Mouse (Mus musculus) layer of hippocampus, adult 8-10 months (tissue): Measurements from ENCODE around the gene Myg1. TPM values are rescaled to one million over a fixed set of nuclear protein-coding genes. Genes with fewer than 3 reads are reported as not detected.
"Not testable (repeated sequence)": the region's sequence is repeated elsewhere in the genome, so short reads cannot be mapped to it uniquely, and the experiment has no call there.

Experiments
- DNase-seq, 2 experiments: peaks; one replicate each; pipeline ENCODE4 v3.0.0; 2022; ENCODE audit warnings: low spot score in 2 of 2
- total RNA-seq, 4 experiments: library from RNA; stranded (reverse); gene quantifications; 2 replicates each; pipeline ENCODE4 v1.2.4; 2022

The Myg1 gene
- total RNA-seq: 10 to 100 TPM; 66.5 to 76.4 (median 71.6) TPM

DNA sequence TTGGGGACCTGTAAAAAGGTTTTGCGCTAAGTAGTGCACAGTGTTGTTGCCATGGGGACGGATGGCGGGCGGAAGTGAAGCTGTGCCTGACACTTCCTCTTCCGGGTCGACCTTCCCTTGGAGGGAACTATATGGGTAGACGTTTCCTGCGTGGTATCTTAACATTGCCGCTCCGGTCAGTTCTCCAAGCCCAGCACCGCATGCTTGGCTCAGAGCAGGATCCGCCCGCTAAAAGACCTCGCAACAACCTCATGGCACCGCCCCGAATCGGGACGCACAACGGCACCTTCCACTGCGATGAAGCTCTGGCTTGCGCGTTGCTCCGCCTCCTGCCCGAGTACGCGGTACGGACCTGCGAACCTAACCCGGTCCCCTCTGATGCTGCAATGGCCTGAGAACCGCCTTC is at the start of gene Myg1:
TSS of gene Myg1 (plus strand) at position 100 of the 406 bp plus-strand sequence.
- peak; percentile 77 to 85 for DNase-seq

DNA sequence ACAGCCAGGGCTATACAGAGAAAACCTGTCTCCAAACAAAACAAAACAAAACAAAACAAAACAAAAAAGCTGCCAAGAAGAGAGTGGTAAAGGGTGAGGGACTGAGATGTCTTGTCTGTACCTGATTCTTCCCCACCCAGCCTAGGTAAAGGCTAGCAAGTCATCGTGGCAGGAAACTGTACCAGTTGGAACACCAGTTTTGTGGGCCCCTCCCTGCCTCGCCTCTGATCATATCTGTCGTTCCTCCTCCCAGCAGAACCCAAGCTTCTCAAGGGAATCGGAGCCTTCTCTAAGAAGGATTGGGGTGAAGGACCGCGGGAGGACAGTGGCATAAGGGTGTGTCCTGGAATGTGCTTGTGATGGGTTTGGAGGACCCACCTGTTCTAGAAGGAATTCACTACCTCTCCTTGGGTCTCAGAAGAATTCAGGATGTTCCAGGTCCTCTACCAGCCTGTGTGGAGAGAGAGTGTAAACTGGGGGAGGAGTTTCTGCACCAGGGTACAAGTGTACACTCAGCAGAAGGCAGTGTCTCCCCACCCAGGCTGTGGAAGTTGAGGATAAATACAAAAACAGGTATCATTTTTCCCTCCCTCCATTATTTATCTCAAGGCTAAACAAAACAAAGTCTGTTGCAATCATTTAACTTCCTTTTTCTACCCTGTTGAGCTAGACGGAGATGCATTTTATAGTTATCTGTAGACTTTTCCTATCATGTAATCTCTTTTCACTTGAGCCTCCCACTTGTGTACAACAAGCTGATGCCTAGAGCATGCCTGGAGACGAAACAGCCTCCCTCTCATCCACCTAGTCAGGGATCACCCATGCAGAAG is 48.8 kb upstream of the Myg1 start:
- DNase-seq: no peak

DNA sequence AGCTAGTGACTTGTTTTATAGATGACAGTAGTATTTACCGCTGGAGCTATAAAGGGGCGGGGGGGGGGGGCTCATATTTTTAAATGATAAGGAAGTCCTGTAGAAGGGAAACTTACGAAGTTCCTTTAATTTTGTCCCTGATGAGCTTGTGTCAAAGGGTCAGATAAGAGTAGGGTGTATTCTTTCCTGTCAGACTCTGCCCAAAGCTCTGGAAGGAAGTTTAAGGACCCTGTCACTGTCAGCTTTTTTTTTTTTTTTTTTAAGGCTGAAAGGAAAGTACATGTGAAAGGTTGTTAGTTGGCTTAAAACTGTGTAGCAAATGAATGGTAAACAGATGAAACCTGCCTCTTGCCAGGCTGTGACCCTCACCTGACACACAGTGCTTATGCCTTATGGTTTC is 47.9 kb upstream of the Myg1 start:
- no peak for DNase-seq

DNA sequence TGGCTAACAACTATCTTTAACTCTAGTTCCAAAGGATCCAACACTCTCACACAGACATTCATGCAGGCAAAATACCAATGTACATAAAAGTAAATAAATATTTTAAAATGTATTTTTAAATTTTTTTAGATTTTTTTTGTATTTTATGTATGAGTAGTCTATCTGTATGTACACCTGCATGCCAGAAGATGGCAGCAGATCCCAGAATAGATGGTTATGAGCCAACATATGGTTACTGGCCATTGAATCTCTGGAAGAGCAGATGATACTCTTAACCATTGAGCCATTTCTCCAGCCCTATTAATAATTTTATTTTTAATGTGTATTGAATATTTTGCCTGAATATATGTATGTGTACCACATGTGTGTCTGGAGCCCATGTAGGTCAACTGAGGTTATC is 44.1 kb upstream of the Myg1 start:
- no peak for DNase-seq

DNA sequence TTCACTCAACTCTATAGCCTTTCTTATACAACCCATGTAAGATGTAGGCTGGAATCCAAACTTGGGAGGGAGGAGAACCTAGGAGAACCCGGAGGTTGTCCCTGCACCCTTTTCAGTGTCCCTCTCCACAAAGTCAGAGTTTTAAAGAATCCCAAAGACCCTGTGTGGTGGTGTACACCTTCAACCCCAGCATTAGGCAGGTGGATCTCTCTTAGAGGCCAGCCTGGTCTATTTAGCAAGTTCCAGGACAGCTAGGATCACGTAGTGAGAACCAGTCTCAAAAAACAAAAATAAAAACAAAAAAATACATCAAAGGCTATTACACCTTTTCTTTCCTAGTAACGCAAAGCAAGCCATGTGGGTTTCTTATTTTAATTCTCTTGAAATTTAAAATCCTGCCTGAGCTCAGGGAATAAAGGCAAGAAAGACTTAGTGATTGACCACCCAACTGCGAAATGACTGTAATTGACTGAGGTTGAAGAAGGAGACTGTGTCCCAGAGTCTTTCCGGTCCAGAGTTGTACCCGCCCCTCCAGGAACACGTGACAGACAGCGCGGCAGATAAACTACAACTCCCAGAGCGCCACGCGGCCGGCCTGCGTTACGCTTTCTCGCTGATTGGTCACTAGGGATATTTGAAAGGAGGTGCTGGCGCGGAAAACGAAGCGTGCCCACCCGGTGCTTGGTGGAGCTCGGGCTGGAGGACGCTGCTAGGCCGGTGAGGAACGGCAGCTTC is 35.7 kb upstream of the Myg1 start, which contains the start of gene Espl1:
TSS of gene Espl1 (plus strand) at position 634 of the 735 bp plus-strand sequence.
- DNase-seq: peak; percentile 89 to 91

DNA sequence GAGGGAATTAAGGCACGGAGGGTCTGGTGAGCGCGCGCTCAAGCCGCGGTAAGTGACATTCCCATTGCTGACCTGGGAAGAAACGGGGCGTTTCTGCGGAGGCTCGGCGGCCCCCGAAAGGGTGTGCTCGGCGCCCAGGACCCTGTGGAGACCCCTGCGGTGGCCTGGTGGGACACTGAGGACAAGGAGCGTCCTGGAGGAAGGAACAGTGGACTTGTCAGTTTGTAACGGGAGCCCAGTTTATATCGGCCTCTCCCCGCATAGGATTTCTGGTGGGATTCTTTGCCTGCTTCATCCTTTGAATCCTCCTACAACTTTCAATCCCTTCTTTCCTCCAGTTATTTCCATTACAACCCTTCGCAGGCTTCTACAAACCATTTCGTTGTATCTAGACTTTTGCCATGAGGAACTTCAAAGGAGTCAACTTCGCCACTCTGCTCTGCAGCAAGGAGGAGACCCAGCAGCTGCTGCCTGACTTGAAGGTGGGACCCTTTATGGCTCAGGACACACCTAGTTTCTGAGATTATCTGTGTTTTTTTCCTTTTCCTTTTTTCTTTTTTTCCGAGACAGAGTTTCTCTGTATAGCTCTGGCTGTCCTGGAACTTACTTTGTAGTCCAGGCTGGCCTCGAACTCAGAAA is 35.0 kb upstream of the Myg1 start:
- DNase-seq: no peak

DNA sequence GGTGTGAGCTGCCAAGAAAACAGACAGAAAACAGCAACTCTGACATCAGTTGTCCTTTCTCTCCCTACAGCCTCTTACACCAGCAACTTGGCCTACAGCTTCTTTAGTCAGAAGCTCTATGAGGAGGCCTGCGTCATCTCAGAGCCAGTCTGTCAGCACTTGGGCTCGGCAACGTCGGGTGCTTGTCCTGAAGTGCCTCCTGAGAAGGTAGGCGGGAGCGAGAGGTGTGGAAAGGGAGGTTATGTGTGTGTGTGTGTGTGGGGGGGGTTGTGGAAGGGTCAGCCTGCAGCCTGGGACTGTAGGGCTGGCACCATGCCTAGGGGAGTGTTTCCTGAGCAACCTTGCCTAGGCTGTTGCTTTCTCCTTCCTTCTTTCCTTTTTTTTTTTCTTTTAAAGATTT is 29.0 kb upstream of the Myg1 start:
- no peak for DNase-seq

DNA sequence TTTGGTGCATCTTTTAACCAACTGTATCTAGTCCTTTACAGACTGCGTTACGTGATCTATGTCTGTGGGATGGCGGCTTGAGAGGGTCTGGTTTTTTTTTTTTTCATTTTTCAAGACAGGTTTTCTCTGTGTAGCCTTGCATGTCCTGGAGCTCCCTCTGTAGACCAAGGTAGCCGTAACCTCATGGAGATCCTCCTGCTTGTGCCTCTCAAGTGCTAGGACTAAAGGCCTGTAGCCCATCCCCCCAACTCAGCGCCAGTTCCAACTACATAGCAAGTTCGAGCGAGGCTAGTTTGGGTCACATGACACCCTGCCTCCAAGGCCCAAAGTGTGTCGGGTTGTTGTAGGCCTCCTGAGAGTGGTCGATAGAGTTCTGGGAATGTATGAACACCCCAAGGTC is 22.8 kb upstream of the Myg1 start:
- no peak for DNase-seq

DNA sequence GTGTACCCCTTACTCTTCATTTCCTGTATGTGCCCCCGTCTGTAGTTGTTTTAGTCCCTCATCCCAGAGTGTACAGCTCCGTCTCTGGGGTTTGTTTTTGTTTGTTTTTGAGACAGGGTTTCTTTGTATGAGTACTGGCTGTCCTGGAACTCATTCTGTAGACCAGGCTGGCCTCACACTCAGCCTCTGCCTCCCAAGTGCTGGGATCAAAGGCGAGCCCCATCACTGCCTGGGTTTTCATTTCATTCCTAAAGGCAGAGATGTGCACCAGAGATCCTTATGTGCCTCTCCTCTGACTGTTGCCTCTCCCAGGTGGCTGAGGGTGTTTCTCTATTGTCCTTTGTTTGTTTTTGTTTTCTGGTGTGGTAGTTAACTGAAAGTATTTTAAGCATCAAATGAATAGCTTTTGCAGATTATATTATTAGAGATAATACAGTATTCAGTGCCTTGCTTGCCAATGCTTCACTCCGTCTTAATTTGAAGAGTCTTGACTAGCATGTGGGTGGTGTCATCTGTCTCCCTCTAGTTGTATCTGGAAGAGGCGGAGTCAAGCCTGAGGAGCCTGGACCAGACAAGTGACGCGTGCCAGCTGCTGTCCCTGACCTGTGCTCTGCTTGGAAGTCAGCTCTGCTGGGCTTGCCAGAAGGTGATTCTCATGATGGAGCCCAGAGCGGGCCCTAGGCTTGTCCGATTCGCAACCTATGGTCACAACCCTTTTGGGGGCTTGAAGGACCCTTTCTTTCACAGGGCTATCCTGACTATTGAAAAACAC is 21.2 kb upstream of the Myg1 start:
- no peak for DNase-seq

DNA sequence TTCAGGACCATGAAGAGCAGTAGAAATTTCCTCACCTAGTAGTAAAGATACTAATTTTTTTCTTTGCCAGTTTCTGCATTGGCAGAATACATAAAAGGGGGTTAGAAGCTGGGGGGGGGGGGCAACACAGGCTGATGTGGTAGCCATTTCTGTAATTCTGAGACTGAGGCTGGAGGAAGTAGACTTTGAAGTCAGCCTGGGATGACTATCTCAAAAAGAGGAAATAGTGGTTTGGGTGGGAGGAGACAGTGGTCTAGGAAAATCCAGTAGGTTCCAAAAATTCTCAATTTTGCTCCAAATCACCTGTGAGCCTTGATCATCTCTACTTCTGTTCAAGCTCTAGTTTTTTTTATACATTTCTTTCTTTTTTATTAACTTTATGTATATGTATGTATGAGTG is 20.0 kb upstream of the Myg1 start:
- DNase-seq: no peak

DNA sequence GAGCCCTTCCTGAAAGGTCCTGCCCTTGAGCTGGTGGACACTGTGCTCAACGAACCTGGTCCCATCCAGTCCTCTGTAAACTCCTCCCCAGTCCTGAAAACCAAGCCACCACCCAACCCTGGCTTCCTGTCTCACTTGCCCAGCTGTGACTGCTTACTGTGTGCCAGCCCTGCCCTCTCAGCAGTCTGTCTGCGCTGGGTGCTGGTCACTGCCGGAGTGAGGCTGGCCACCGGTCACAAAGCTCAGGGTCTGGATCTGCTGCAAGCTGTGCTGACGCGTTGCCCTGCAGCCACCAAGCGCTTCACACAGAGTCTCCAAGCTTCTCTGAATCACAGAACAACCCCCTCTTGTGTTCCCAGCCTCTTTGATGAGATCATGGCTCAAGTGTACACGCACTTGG is 16.2 kb upstream of the Myg1 start:
- no peak for DNase-seq

DNA sequence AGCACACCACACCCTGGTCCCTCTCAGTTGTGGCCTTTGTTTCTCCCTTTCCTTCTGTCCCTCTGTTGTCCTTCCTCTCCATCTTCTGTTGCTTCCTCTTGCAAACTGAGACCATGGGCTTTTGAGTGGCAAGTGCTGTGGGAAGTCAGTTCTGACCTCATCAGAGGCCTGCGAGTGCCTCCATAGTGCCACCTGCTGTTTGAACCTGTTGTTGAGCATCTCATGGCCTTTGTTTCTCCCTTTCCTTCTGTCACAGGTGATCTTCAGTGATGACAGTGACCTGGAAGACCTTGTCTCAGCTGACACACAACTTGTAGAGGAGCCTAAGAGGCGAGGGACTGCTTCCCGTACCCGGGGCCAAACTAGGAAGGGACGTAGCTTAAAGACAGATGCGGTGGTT is 15.2 kb upstream of the Myg1 start:
- DNase-seq: peak in 1 of 2 experiments; percentile 67

DNA sequence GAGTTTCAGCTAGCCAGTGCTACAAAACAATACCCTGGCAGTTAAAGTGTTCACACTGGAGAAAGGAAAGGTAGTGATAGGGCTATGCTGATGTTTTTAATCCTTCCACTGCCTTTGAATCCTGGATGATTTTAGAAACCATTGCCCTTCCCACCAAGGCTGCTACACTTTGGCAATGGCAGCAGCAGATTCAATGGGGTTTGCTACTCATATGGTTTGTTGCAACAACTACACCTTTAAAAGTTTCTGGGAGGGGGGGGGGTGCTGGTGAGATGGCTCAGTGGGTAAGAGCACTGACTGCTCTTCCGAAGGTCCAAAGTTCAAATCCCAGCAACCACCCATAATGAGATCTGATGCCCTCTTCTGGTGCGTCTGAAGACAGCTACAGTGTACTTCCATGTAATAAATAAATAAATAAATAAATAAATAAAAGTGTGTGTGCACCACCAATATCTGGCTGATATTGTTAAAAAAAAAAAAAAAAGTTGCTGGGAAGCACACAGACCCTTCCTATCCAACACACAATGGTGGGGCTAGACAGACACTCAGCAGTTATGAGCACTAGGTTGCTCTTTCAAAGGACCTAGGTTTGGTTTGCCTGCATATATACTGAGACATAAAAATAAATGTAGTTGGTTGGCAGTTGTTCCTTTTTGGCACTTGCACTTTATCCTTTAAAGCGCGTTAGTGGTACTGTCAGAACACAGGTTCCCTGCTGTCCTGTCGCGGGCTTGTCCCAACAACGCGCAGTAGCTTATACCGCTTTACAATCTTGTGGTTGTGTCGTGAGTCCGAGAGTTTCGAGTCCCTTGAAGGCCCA is 6.6 kb upstream of the Myg1 start:
- DNase-seq: no peak

DNA sequence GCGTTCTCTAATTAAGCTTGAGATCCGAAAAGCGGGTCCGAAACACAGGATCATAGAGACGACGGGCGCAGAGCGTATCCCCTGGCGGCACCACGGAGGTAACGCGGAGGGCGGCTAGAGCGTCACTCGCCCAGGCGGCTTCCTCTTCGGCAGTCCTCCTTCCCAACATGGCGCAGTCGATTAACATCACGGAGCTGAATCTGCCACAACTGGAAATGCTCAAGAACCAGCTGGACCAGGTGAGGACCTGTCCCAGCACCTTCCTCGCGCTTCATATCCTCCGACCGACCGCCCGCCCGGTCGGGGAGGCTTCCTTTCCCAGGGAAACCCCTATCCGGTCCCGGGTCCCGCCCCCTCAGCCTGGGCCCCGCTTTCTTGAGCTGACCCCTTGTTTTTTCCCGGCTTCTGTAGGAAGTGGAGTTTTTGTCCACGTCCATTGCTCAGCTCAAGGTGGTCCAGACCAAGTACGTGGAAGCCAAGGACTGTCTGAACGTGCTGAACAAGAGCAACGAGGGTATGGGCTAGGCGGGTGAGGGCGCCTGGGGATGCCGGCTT is 5.4 kb upstream of the Myg1 start, which contains the start of gene Pfdn5:
TSS of gene Pfdn5 (plus strand) at position 95 of the 555 bp plus-strand sequence.
- peak; percentile 70 to 86 for DNase-seq

DNA sequence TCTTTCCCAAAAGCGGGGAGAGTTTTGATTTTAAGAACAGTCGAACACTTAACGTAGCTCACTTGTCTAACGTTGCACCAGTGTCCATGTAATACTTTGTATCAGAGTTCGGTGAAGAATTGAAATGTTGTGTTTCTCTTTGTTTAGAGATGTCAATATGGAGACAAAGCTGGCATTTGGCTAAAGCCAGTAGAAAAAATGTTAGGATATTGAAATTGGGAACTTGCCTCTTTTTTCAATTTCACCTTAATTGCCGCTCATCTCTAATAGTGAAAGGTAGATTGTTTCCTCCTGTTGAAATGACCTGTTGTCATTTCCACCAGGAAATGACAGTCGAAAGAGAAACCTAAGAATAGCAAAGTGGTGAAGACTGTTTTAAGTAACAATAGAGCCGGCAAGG is 4.6 kb upstream of the Myg1 start:
- DNase-seq: no peak

DNA sequence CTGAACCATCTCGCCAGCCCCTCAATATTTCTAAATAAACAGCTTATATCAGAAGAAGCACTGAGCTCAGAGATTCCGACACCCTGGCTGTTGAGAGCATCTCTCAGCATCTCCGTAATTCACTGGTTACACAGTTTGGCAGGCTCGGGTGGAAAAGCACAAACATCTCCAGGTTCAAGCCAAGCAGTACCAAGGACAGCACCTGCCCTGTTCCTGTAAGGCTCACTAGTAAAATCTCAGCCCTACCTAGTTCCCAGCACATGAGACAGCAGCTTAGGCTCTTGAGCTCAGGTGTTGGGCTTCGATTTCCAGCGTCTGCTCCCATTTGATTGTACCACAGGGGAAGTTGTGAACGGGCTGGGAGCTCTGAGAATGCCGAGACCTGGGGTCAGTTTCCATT is 3.7 kb downstream of the Myg1 start:
- no peak for DNase-seq

DNA sequence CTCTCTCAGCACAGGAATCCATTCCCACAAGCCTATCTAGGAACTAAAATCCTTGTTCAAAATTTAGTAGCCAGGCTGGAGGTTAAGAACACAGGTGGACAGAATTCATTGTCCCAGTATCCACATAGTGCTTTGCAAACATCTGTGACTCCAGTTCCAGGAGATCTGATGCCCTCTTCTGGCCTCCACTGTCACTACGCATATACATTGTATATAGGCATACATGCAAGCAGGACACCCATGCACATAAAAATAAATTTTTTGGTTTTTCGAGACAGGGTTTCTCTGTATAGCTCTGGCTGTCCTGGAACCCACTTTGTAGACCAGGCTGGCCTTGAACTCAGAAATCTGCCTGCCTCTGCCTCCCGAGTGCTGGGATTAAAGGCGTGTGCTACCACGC is 4.4 kb downstream of the Myg1 start:
- not testable (repeated sequence) for DNase-seq

DNA sequence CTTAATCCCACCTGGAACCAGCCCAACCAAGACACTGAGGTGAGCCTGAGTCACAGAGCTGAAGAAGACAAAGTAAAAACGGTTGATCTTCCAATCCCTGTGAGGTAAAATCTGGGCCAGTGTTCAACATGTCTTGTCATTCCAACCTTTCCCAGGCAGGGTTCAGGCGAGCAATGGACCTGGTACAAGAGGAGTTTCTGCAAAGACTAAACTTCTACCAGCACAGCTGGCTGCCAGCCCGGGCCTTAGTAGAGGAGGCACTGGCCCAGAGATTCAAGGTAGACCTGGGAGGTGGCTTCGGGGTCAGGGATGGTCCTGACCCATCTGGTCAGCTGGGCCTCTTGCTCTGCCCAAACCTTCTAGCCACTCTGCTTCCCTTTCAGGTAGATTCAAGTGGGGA is 5.4 kb downstream of the Myg1 start:
- no peak for DNase-seq

DNA sequence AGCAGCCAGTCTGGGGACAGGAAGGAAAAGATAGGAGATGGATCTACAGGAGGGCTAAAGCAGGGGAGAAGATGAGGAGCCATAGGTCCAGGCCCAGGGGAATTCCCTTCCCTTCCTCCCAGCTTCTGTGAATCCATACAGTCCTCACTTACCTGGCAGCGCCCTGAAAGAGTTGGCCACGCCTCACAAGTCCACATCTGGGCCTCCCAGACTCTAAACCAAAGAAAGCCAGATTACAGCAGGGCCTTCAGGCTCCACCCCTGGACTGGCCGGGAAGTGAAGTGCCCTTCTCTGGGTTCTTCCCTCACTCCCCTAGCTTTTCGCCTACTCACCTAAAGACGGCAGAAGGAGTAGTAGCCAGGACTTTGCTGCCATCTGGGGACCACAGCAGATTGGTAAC is 8.1 kb downstream of the Myg1 start:
- no peak for DNase-seq

DNA sequence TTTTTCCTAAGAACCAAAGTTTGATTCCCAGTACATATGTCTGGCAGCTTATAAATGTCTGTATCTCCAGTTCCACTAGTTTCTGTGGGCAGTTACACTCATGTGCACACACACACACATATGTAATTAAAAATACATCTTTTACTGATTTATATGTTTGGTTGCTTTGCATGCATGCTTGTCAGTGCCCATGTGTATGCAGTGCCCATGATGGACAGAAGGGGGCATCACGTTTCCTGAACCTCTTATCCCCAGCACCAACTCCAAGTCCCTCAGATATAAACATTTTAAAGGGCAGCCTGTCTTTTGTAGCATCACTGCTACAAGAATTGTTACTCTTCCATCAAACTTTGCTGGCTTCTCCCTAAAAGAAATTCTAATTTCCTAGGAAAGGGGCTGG is 10.1 kb downstream of the Myg1 start:
- no peak for DNase-seq
